Comparison of ENCODE assay signal across 7 mouse cellular contexts in the genomic region with DNA sequence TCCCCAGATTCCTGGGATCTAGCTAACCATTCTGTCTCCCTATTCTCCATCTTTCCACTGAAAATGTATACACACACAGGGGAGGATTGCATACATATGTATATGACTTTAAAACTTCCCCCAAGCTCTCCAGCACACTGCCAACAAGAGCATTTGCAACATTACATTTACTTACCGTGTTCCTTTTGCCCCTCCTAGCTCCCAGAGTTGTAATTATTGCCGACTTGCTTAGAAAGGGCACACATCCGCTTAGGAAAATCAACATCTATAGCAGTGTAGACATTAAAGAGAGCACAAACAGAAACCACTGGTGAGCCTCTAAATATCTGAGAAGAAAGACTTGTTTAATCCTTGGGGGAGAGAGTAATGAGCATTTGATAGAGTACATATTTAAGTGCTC. TPM values are rescaled to one million over a fixed set of nuclear protein-coding genes. Genes with fewer than 3 reads are reported as not detected.
A peak's percentile ranks its signal among the peaks of the same experiment; 100 is the strongest.
DNase-seq lines count a peak whose midpoint lies in the region; ATAC-seq lines count a peak whose summit lies in the region.

No protein-coding gene starts in this region.

- no peaks in the 10 kb centered on the region for H3K9me3 ChIP-seq in lung, embryonic 15.5 days
- no peaks in the 10 kb centered on the region for H3K9me3 ChIP-seq in forebrain, embryonic 12.5 days
- H3K9me3 ChIP-seq in limb, embryonic 15.5 days = no peaks in the 10 kb centered on the region
- H3K9me3 ChIP-seq in stomach, embryonic 15.5 days = no peaks in the 10 kb centered on the region

- 46% methylated on average over 3 of the region's 3 CpGs for WGBS in lung, embryonic 15.5 days
- WGBS in forebrain, embryonic 12.5 days = 75% methylated on average over 3 of the region's 3 CpGs
- 30% methylated on average over 3 of the region's 3 CpGs for whole genome bisulfite sequencing in limb, embryonic 15.5 days
- WGBS in stomach, embryonic 15.5 days = 29% methylated on average over 3 of the region's 3 CpGs

- no peak overlapping the region for H3K9ac ChIP-seq in lung, embryonic 15.5 days
- H3K9ac ChIP-seq in forebrain, embryonic 12.5 days = peak overlapping the region; percentile 95
- H3K9ac ChIP-seq in limb, embryonic 15.5 days = peak overlapping the region; percentile 97
- H3K9ac ChIP-seq in stomach, embryonic 15.5 days = peak overlapping the region; percentile 90; the same call in 1 of the 2 replicates

- DNase-seq in lung, postnatal 25 days (ENCODE audit: low spot score) = no peak
- no peak for DNase-seq in ovary, postnatal 36 days (ENCODE audit: low spot score)

- peaks cover 19% of the 10 kb centered on the region for H3K4me1 ChIP-seq in lung, embryonic 15.5 days
- H3K4me1 ChIP-seq in forebrain, embryonic 12.5 days = peaks cover 16% of the 10 kb centered on the region
- peaks cover 34% of the 10 kb centered on the region for H3K4me1 ChIP-seq in limb, embryonic 15.5 days
- H3K4me1 ChIP-seq in stomach, embryonic 15.5 days = peaks cover 9% of the 10 kb centered on the region; the same call in 1 of the 2 replicates

- ATAC-seq in lung, embryonic 15.5 days (ENCODE audit: borderline replicate concordance, extremely low read depth, low FRiP score, low TSS enrichment) = no peak
- no peak for ATAC-seq in forebrain, embryonic 12.5 days (ENCODE audit: low FRiP score)
- no peak for ATAC-seq in limb, embryonic 15.5 days (ENCODE audit: insufficient number of reproducible peaks, low FRiP score, low TSS enrichment, low read depth)
- ATAC-seq in stomach, embryonic 15.5 days (ENCODE audit: insufficient read depth, low FRiP score, low read depth) = no peak
- ATAC-seq in granulocyte monocyte progenitor cell, adult 5-6 weeks (replicated peaks; ENCODE audit: poor library complexity, severe bottlenecking) = no peak

- H3K27me3 ChIP-seq in lung, embryonic 15.5 days = no peaks in the 10 kb centered on the region
- no peaks in the 10 kb centered on the region for H3K27me3 ChIP-seq in forebrain, embryonic 12.5 days
- no peaks in the 10 kb centered on the region for H3K27me3 ChIP-seq in limb, embryonic 15.5 days
- H3K27me3 ChIP-seq in stomach, embryonic 15.5 days (replicated peaks) = no peaks in the 10 kb centered on the region

- H3K4me2 ChIP-seq in lung, embryonic 15.5 days = peak overlapping the region; percentile 93
- peak overlapping the region; percentile 66 for H3K4me2 ChIP-seq in forebrain, embryonic 12.5 days
- H3K4me2 ChIP-seq in limb, embryonic 15.5 days = peak overlapping the region; percentile 69
- peak overlapping the region; percentile 85 for H3K4me2 ChIP-seq in stomach, embryonic 15.5 days

- H3K27ac ChIP-seq in lung, embryonic 15.5 days = peak overlapping the region; percentile 99; the same call in 1 of the 2 replicates
- H3K27ac ChIP-seq in forebrain, embryonic 12.5 days = no peak overlapping the region
- H3K27ac ChIP-seq in limb, embryonic 15.5 days = peak overlapping the region; percentile 99; the same call in 1 of the 2 replicates
- H3K27ac ChIP-seq in stomach, embryonic 15.5 days = peak overlapping the region; percentile 99

- H3K4me3 ChIP-seq in lung, embryonic 15.5 days = peak overlapping the region; percentile 81
- peak overlapping the region; percentile 79 for H3K4me3 ChIP-seq in forebrain, embryonic 12.5 days (replicated peaks)
- peak overlapping the region; percentile 77 for H3K4me3 ChIP-seq in limb, embryonic 15.5 days
- H3K4me3 ChIP-seq in stomach, embryonic 15.5 days (replicated peaks) = peak overlapping the region; percentile 81

- H3K36me3 ChIP-seq in lung, embryonic 15.5 days = no peaks in the 10 kb centered on the region
- 0 out of 2 replicates have a peak, but pooled peaks cover 3% of the 10 kb centered on the region for H3K36me3 ChIP-seq in forebrain, embryonic 12.5 days (replicated peaks)
- H3K36me3 ChIP-seq in limb, embryonic 15.5 days = peaks cover 8% of the 10 kb centered on the region; the same call in 1 of the 2 replicates
- H3K36me3 ChIP-seq in stomach, embryonic 15.5 days = no peaks in the 10 kb centered on the region

RNA-seq across cellular contexts. Expression of a gene that starts 1.2 kb away (rescaled TPM):
- polyA plus RNA-seq in lung, embryonic 15.5 days (2015; fragmentation: Nextera tagmentation; extraction: Ambion mirVana) = 18.7 and 20.5 TPM in 2 replicates
- 19.3 and 19.6 TPM in 2 replicates for polyA plus RNA-seq in forebrain, embryonic 12.5 days (2016; fragmentation: Nextera tagmentation; extraction: Ambion mirVana)
- polyA plus RNA-seq in limb, embryonic 15.5 days (2015; fragmentation: Nextera tagmentation; extraction: Ambion mirVana) = 25.4 and 31.7 TPM in 2 replicates
- 19.2 and 20.8 TPM in 2 replicates for polyA plus RNA-seq in stomach, embryonic 15.5 days (2015; fragmentation: Nextera tagmentation; extraction: Ambion mirVana)
- 11.6 TPM in 2 replicates for total RNA-seq in granulocyte monocyte progenitor cell, adult 5-6 weeks (2014; fragmentation: Nextera tagmentation)
- 8.1 and 11.2 TPM in 2 replicates for total RNA-seq in granulocyte monocyte progenitor cell, adult 5-6 weeks (2017)
